Mouse (Mus musculus): ENCODE results near the gene Slc38a11. TPM values are rescaled to one million over a fixed set of nuclear protein-coding genes. Genes with fewer than 3 reads are reported as not detected.

The Slc38a11 gene
- polyA plus RNA-seq, 1 experiment, result 0.05 TPM

- TF ChIP-seq CTCF (IDR thresholded peaks at IDR 0.05; ENCODE audit: extremely low read depth, insufficient read depth, insufficient read length, insufficient replicate concordance), result no peak
- no peak for TF ChIP-seq POLR2A (IDR thresholded peaks at IDR 0.05; ENCODE audit: low read depth, low read length)
- 32% methylated on average over 4 of the region's 4 CpGs for WGBS
- Histone ChIP-seq H3K27ac (ENCODE audit: insufficient read depth, low read length) (no peak overlapping the region), H3K27me3 (ENCODE audit: control insufficient read depth, insufficient read depth, low read length) (no peaks in the 10 kb centered on the region), H3K4me3 (ENCODE audit: extremely low read depth, insufficient read depth, insufficient read length) (no peak overlapping the region), H3K4me1 (ENCODE audit: control insufficient read depth, insufficient read depth, insufficient read length) (peaks cover 5% of the 10 kb centered on the region), H3K36me3 (ENCODE audit: control insufficient read depth, insufficient read depth, low read length) (no peaks in the 10 kb centered on the region)
- DNase-seq (ENCODE audit: low read depth in 1 of 2, low spot score in 2 of 2), result no peak
Observed at GRCm38 (mm10) chr2:65347367-65347766, 16.5 kb downstream of the Slc38a11 start.

- Histone ChIP-seq H3K27me3 (ENCODE audit: control insufficient read depth, insufficient read depth, low read length) (no peaks in the 10 kb centered on the region), H3K4me3 (ENCODE audit: extremely low read depth, insufficient read depth, insufficient read length) (no peak overlapping the region), H3K4me1 (ENCODE audit: control insufficient read depth, insufficient read depth, insufficient read length) (peaks cover 8% of the 10 kb centered on the region), H3K36me3 (ENCODE audit: control insufficient read depth, insufficient read depth, low read length) (no peaks in the 10 kb centered on the region), H3K27ac (ENCODE audit: insufficient read depth, low read length) (no peak overlapping the region)
- no peak for DNase-seq (ENCODE audit: low read depth in 1 of 2, low spot score in 2 of 2)
- TF ChIP-seq POLR2A (IDR thresholded peaks at IDR 0.05; ENCODE audit: low read depth, low read length) (no peak), CTCF (IDR thresholded peaks at IDR 0.05; ENCODE audit: extremely low read depth, insufficient read depth, insufficient read length, insufficient replicate concordance) (no peak)
- WGBS, result 46% methylated on average over 1 of the region's 1 CpGs
Observed at GRCm38 (mm10) chr2:65346915-65347314, 16.9 kb downstream of the Slc38a11 start.

- no peak overlapping the region for H3K27ac ChIP-seq (ENCODE audit: insufficient read depth, low read length)
- TF ChIP-seq POLR2A (IDR thresholded peaks at IDR 0.05; ENCODE audit: low read depth, low read length) (no peak), CTCF (IDR thresholded peaks at IDR 0.05; ENCODE audit: extremely low read depth, insufficient read depth, insufficient read length, insufficient replicate concordance) (no peak)
- no peak for DNase-seq (ENCODE audit: low read depth in 1 of 2, low spot score in 2 of 2)
- 95% methylated on average over 5 of the region's 5 CpGs for WGBS
- no peaks in the 10 kb centered on the region for H3K36me3 ChIP-seq (ENCODE audit: control insufficient read depth, insufficient read depth, low read length)
- H3K4me1 ChIP-seq (ENCODE audit: control insufficient read depth, insufficient read depth, insufficient read length), result peaks cover 10% of the 10 kb centered on the region
- no peaks in the 10 kb centered on the region for H3K27me3 ChIP-seq (ENCODE audit: control insufficient read depth, insufficient read depth, low read length)
- no peak overlapping the region for H3K4me3 ChIP-seq (ENCODE audit: extremely low read depth, insufficient read depth, insufficient read length)
Observed at GRCm38 (mm10) chr2:65346037-65346436, 17.8 kb downstream of the Slc38a11 start.

- TF ChIP-seq POLR2A (IDR thresholded peaks at IDR 0.05; ENCODE audit: low read depth, low read length) (no peak), CTCF (IDR thresholded peaks at IDR 0.05; ENCODE audit: extremely low read depth, insufficient read depth, insufficient read length, insufficient replicate concordance) (no peak)
- peak overlapping the region; percentile 54 for H3K27ac ChIP-seq (ENCODE audit: insufficient read depth, low read length)
- 7% methylated on average over 10 of the region's 10 CpGs for WGBS
- peak overlapping the region; percentile 15; the same call in 1 of the 2 replicates for H3K4me3 ChIP-seq (ENCODE audit: extremely low read depth, insufficient read depth, insufficient read length)
- DNase-seq (ENCODE audit: low read depth in 1 of 2, low spot score in 2 of 2), result peak; percentile 41 to 48
- H3K27me3 ChIP-seq (ENCODE audit: control insufficient read depth, insufficient read depth, low read length), result no peaks in the 10 kb centered on the region
- no peaks in the 10 kb centered on the region for H3K36me3 ChIP-seq (ENCODE audit: control insufficient read depth, insufficient read depth, low read length)
- peaks cover 16% of the 10 kb centered on the region for H3K4me1 ChIP-seq (ENCODE audit: control insufficient read depth, insufficient read depth, insufficient read length)
Observed at GRCm38 (mm10) chr2:65342057-65342456, 21.8 kb downstream of the Slc38a11 start.

GRCm38 (mm10) chr2:65340839-65341238 lies 23.0 kb downstream of the Slc38a11 start:
- WGBS, result 70% methylated on average over 3 of the region's 3 CpGs
- no peak overlapping the region for H3K27ac ChIP-seq (ENCODE audit: insufficient read depth, low read length)
- peaks cover 21% of the 10 kb centered on the region for H3K4me1 ChIP-seq (ENCODE audit: control insufficient read depth, insufficient read depth, insufficient read length)
- DNase-seq (ENCODE audit: low read depth in 1 of 2, low spot score in 2 of 2), result no peak
- no peak for TF ChIP-seq POLR2A (IDR thresholded peaks at IDR 0.05; ENCODE audit: low read depth, low read length)
- TF ChIP-seq CTCF (IDR thresholded peaks at IDR 0.05; ENCODE audit: extremely low read depth, insufficient read depth, insufficient read length, insufficient replicate concordance), result no peak
- H3K27me3 ChIP-seq (ENCODE audit: control insufficient read depth, insufficient read depth, low read length), result no peaks in the 10 kb centered on the region
- no peaks in the 10 kb centered on the region for H3K36me3 ChIP-seq (ENCODE audit: control insufficient read depth, insufficient read depth, low read length)
- H3K4me3 ChIP-seq (ENCODE audit: extremely low read depth, insufficient read depth, insufficient read length), result no peak overlapping the region

- Histone ChIP-seq H3K27me3 (ENCODE audit: control insufficient read depth, insufficient read depth, low read length) (no peaks in the 10 kb centered on the region), H3K27ac (ENCODE audit: insufficient read depth, low read length) (peak overlapping the region; percentile 41), H3K4me3 (ENCODE audit: extremely low read depth, insufficient read depth, insufficient read length) (no peak overlapping the region), H3K4me1 (ENCODE audit: control insufficient read depth, insufficient read depth, insufficient read length) (peaks cover 17% of the 10 kb centered on the region), H3K36me3 (ENCODE audit: control insufficient read depth, insufficient read depth, low read length) (no peaks in the 10 kb centered on the region)
- no peak for DNase-seq (ENCODE audit: low read depth in 1 of 2, low spot score in 2 of 2)
- TF ChIP-seq CTCF (IDR thresholded peaks at IDR 0.05; ENCODE audit: extremely low read depth, insufficient read depth, insufficient read length, insufficient replicate concordance) (peak; percentile 45; the same call in 1 of the 2 replicates), POLR2A (IDR thresholded peaks at IDR 0.05; ENCODE audit: low read depth, low read length) (no peak)
- WGBS, result 13% methylated on average over 14 of the region's 14 CpGs
Observed at GRCm38 (mm10) chr2:65337378-65338140, 26.3 kb downstream of the Slc38a11 start.

- WGBS, result 26% methylated on average over 3 of the region's 3 CpGs
- no peak overlapping the region for H3K27ac ChIP-seq (ENCODE audit: insufficient read depth, low read length)
- no peak overlapping the region for H3K4me3 ChIP-seq (ENCODE audit: extremely low read depth, insufficient read depth, insufficient read length)
- no peaks in the 10 kb centered on the region for H3K27me3 ChIP-seq (ENCODE audit: control insufficient read depth, insufficient read depth, low read length)
- no peaks in the 10 kb centered on the region for H3K36me3 ChIP-seq (ENCODE audit: control insufficient read depth, insufficient read depth, low read length)
- DNase-seq (ENCODE audit: low read depth in 1 of 2, low spot score in 2 of 2), result no peak
- H3K4me1 ChIP-seq (ENCODE audit: control insufficient read depth, insufficient read depth, insufficient read length), result peaks cover 12% of the 10 kb centered on the region
- no peak for TF ChIP-seq CTCF (IDR thresholded peaks at IDR 0.05; ENCODE audit: extremely low read depth, insufficient read depth, insufficient read length, insufficient replicate concordance)
- TF ChIP-seq POLR2A (IDR thresholded peaks at IDR 0.05; ENCODE audit: low read depth, low read length), result no peak
Observed at GRCm38 (mm10) chr2:65336608-65337007, 27.2 kb downstream of the Slc38a11 start.

Measured in spleen, adult 2 months (tissue).